Mouse (Mus musculus) lung, postnatal 0 days (tissue): ENCODE results near the gene Med16.

Source experiments
- CTCF ChIP-seq: IDR thresholded peaks from 2 replicates; pipeline ENCODE4 v1.5.1; 2016; ENCODE audit warnings: antibody characterized with exemption, mild to moderate bottlenecking
- EP300 ChIP-seq: IDR thresholded peaks from 2 replicates; pipeline ENCODE4 v1.6.1; 2016; ENCODE audit warnings: antibody characterized with exemption, mild to moderate bottlenecking, control low read depth

GRCm38 (mm10) chr10:79929967-79930825 is 21.5 kb upstream of the Med16 start:
- no peak for TF ChIP-seq CTCF
- TF ChIP-seq EP300 = no peak
